ENCODE assay signal across 14 mouse cellular contexts in genomic region chr19:36687044-36687443, GRCm38 (mm10). TPM values are rescaled to one million over a fixed set of nuclear protein-coding genes. Genes with fewer than 3 reads are reported as not detected.
DNase-seq lines count a peak whose midpoint lies in the region; ATAC-seq and TF ChIP-seq lines count a peak whose summit lies in the region.
"Had no signal": no experiment of that assay in that cellular context is flagged by ENCODE, and none has a peak within 500 bp of the region (broad histone marks: within the 10 kb centered on the region; RNA-seq: fewer than 3 reads in every experiment).

No protein-coding gene starts in this region.

- intact Hi-C loops in left cerebral cortex, postnatal 25 days (cut with DNase I), result no loop called here

- no peaks in the 10 kb centered on the region for H3K9me3 ChIP-seq in heart, embryonic 14.5 days (ENCODE audit: control insufficient read depth, low read length)
- H3K9me3 ChIP-seq in heart, embryonic 11.5 days (replicated peaks; ENCODE audit: control insufficient read depth, low read length), result no peaks in the 10 kb centered on the region
- H3K9me3 ChIP-seq in lung, embryonic 14.5 days (ENCODE audit: low read depth, low read length), result no peaks in the 10 kb centered on the region
- no peaks in the 10 kb centered on the region for H3K9me3 ChIP-seq in embryonic facial prominence, embryonic 15.5 days (replicated peaks)
- H3K9me3 ChIP-seq: forebrain, embryonic 10.5 days; midbrain, embryonic 12.5 days had no signal

- peaks cover 34 to 63% of the 10 kb centered on the region in 2 experiments for H3K4me1 ChIP-seq in heart, embryonic 14.5 days (ENCODE audit: control insufficient read depth in 2 of 2, insufficient read depth in 2 of 2, low read length in 2 of 2)
- peaks cover 44% of the 10 kb centered on the region for H3K4me1 ChIP-seq in heart, embryonic 11.5 days (ENCODE audit: control insufficient read depth, insufficient read depth, low read length)
- H3K4me1 ChIP-seq in lung, embryonic 14.5 days (ENCODE audit: insufficient read depth), result peaks cover 30% of the 10 kb centered on the region
- H3K4me1 ChIP-seq in embryonic facial prominence, embryonic 15.5 days, result peaks cover 32% of the 10 kb centered on the region
- H3K4me1 ChIP-seq: midbrain, embryonic 12.5 days had no signal

- H3K27me3 ChIP-seq in heart, embryonic 14.5 days (ENCODE audit: control insufficient read depth, insufficient read depth, low read length), result no peaks in the 10 kb centered on the region
- H3K27me3 ChIP-seq in heart, embryonic 11.5 days (ENCODE audit: control insufficient read depth, insufficient read depth, low read length), result no peaks in the 10 kb centered on the region
- no peaks in the 10 kb centered on the region for H3K27me3 ChIP-seq in lung, embryonic 14.5 days (ENCODE audit: insufficient read depth, low read length)
- no peaks in the 10 kb centered on the region for H3K27me3 ChIP-seq in embryonic facial prominence, embryonic 15.5 days
- H3K27me3 ChIP-seq: midbrain, embryonic 12.5 days had no signal

- peak; percentile 87 for DNase-seq in lung, embryonic 14.5 days
- DNase-seq in lung, postnatal 14 days, result no peak
- peak; percentile 90 for DNase-seq in skeletal muscle tissue, adult 2 months (ENCODE audit: low read depth, low spot score)
- no peak for DNase-seq in yolk sac, embryonic 10.5 days (ENCODE audit: low spot score)
- no peak for DNase-seq in left cerebral cortex, postnatal 25 days (ENCODE audit: low spot score in 2 of 2)
- DNase-seq: cerebellum, adult 2 months; right cerebral cortex, postnatal 4 days; thymus, postnatal 4 days had no signal

- WGBS in heart, embryonic 14.5 days, result 87% methylated on average over 9 of the region's 9 CpGs
- WGBS in heart, embryonic 11.5 days (ENCODE audit: insufficient replicate concordance), result 76% methylated on average over 9 of the region's 9 CpGs
- 38% methylated on average over 9 of the region's 9 CpGs for WGBS in lung, embryonic 14.5 days
- 66% methylated on average over 9 of the region's 9 CpGs for WGBS in embryonic facial prominence, embryonic 15.5 days

- ATAC-seq in heart, embryonic 14.5 days (ENCODE audit: insufficient number of reproducible peaks, insufficient read depth, low FRiP score, low read depth), result no peak
- ATAC-seq in heart, embryonic 11.5 days (replicated peaks; ENCODE audit: insufficient number of reproducible peaks, low FRiP score, low TSS enrichment), result no peak
- peak; percentile 32; the same call in 1 of the 2 replicates for ATAC-seq in lung, embryonic 14.5 days (ENCODE audit: insufficient read depth)
- ATAC-seq in embryonic facial prominence, embryonic 15.5 days (ENCODE audit: insufficient number of reproducible peaks, low FRiP score, low TSS enrichment, low read depth), result no peak
- ATAC-seq: CD4-positive, CD25-positive, alpha-beta regulatory T cell, adult 4 months had no signal

- H3K27ac ChIP-seq in heart, embryonic 14.5 days (replicated peaks in 1 of 2; ENCODE audit: control insufficient read depth in 1 of 2, insufficient read depth in 1 of 2, low read depth in 2 of 2, low read length in 2 of 2), result peak overlapping the region; percentile 15 to 98; a peak in 3 of 4 replicates
- H3K27ac ChIP-seq in heart, embryonic 11.5 days (ENCODE audit: low read depth, low read length), result no peak overlapping the region; the same call in 1 of the 2 replicates
- H3K27ac ChIP-seq in lung, embryonic 14.5 days (ENCODE audit: low read depth), result peak overlapping the region; percentile 99
- H3K27ac ChIP-seq in embryonic facial prominence, embryonic 15.5 days (replicated peaks), result peak overlapping the region; percentile 92
- H3K27ac ChIP-seq: forebrain, embryonic 10.5 days; midbrain, embryonic 12.5 days had no signal

- no peaks in the 10 kb centered on the region for H3K36me3 ChIP-seq in heart, embryonic 14.5 days (ENCODE audit: control insufficient read depth, insufficient read depth, low read length)
- H3K36me3 ChIP-seq in heart, embryonic 11.5 days (ENCODE audit: control insufficient read depth, insufficient read depth, low read length), result no peaks in the 10 kb centered on the region
- no peaks in the 10 kb centered on the region for H3K36me3 ChIP-seq in lung, embryonic 14.5 days (ENCODE audit: insufficient read depth)
- H3K36me3 ChIP-seq in embryonic facial prominence, embryonic 15.5 days, result no peaks in the 10 kb centered on the region
- H3K36me3 ChIP-seq: forebrain, embryonic 10.5 days; midbrain, embryonic 12.5 days had no signal

- no peak overlapping the region for H3K4me2 ChIP-seq in heart, embryonic 14.5 days (ENCODE audit: low read length)
- no peak overlapping the region for H3K4me2 ChIP-seq in heart, embryonic 11.5 days
- H3K4me2 ChIP-seq in lung, embryonic 14.5 days, result no peak overlapping the region
- H3K4me2 ChIP-seq in embryonic facial prominence, embryonic 15.5 days (replicated peaks), result no peak overlapping the region
- H3K4me2 ChIP-seq: midbrain, embryonic 12.5 days had no signal

- H3K4me3 ChIP-seq in heart, embryonic 14.5 days (ENCODE audit: control insufficient read depth in 1 of 2, insufficient read depth in 1 of 2, low read depth in 1 of 2, low read length in 2 of 2), result no peak overlapping the region
- H3K4me3 ChIP-seq in heart, embryonic 11.5 days (ENCODE audit: low read depth, low read length), result no peak overlapping the region
- H3K4me3 ChIP-seq in lung, embryonic 14.5 days (ENCODE audit: low read depth, low read length), result no peak overlapping the region
- no peak overlapping the region for H3K4me3 ChIP-seq in embryonic facial prominence, embryonic 15.5 days (replicated peaks)
- H3K4me3 ChIP-seq: forebrain, embryonic 10.5 days; midbrain, embryonic 12.5 days had no signal

- H3K9ac ChIP-seq in heart, embryonic 14.5 days (ENCODE audit: low read length), result 0 out of 2 replicates have a peak overlapping the region, but pooled peaks have one; percentile 25
- no peak overlapping the region for H3K9ac ChIP-seq in heart, embryonic 11.5 days (ENCODE audit: low read depth, low read length)
- no peak overlapping the region for H3K9ac ChIP-seq in lung, embryonic 14.5 days
- H3K9ac ChIP-seq in embryonic facial prominence, embryonic 15.5 days, result no peak overlapping the region
- H3K9ac ChIP-seq: midbrain, embryonic 12.5 days had no signal

- TF ChIP-seq CTCF in lung, embryonic 14.5 days (IDR thresholded peaks at IDR 0.05; ENCODE audit: low read depth), result no peak

RNA-seq across cellular contexts. Expression of gene Ppp1r3c, which starts 49.4 kb away (rescaled TPM):
- 106 and 113 TPM in 2 replicates for polyA plus RNA-seq in heart, embryonic 14.5 days (2014; fragmentation: Nextera tagmentation; extraction: Ambion mirVana)
- 58.4 and 72.9 TPM in 2 replicates for polyA plus RNA-seq in heart, embryonic 11.5 days (2014; fragmentation: Nextera tagmentation; extraction: Ambion mirVana)
- polyA plus RNA-seq in lung, embryonic 14.5 days (2014; fragmentation: Nextera tagmentation; extraction: Ambion mirVana), result 67.5 and 80.9 TPM in 2 replicates
- polyA plus RNA-seq in embryonic facial prominence, embryonic 15.5 days (2015; fragmentation: Nextera tagmentation; extraction: Ambion mirVana), result 16.6 TPM in 2 replicates
- total RNA-seq in left cerebral cortex, postnatal 25 days (2021), result 10 to 100 TPM; 43.3 to 56.0 TPM
- polyA plus RNA-seq: CD4-positive, CD25-positive, alpha-beta regulatory T cell, adult 4 months had no signal

Comparison
In these comparisons a context has a peak if more than half of its experiments do, and no peak if none do; other contexts are left out.
1. DNase-seq: peak in lung, embryonic 14.5 days (single experiment) and skeletal muscle tissue, adult 2 months (single experiment); none in lung, postnatal 14 days (single experiment), yolk sac, embryonic 10.5 days (single experiment) and left cerebral cortex, postnatal 25 days (0 of 2).